Mouse (Mus musculus): ENCODE measurements around the gene Sqor. TPM values are rescaled to one million over a fixed set of nuclear protein-coding genes. Genes with fewer than 3 reads are reported as not detected.

Gene Sqor
- 10 to 100 TPM; 10.4 to 11.4 TPM for total RNA-seq (2021)
- long read RNA-seq, experiment 1, transcript Sqor-201 (10 exons, 1,804 nt): major isoform, 9 of 10 reads
- long read RNA-seq, experiment 1, partial matches to known transcripts: 0 of 10 reads
- long read RNA-seq, experiment 1, other reads (novel, unspliced or antisense): 1 of 10 reads
- long read RNA-seq, experiment 2, transcript Sqor-201 (10 exons, 1,804 nt): major isoform, 7 of 12 reads
- long read RNA-seq, experiment 2, partial matches to known transcripts: 2 of 12 reads
- long read RNA-seq, experiment 2, other reads (novel, unspliced or antisense): 3 of 12 reads

DNA sequence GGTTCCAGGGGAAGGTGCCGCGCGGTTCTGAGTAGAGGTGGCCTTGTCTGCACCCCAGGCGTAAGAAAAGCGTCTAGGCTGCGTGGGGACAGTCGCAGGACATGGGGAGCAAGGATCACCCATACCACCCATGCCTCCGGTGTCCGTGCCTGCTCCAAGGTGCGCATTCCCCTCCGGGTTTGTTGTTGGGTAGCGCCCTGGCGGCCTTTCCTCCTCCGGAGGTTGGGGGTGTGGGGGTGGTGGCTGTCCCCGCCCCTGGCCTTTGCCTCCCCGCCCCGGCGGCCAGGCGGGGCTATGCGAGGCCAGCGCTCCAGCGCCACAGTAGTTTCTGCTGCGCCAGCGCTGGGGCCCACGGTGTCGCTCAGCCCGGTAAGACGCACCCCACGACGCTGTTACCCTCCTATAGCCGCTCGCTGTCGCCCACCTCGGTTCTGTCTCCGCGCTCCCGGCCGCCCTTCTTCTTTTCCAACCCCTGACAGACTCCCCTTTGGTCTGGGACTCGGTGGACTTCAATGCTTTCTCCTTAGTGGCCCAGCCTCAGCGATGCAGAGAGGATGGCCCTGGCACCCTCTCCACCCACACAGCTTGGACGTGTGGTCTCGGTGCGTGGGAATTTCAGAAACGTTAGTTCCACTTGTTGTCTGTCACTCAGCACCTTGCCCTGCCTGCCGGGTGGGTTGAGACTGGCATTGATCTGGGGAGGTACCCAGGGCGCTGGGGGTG, at the start of gene Sqor:
Gene Sqor, plus strand, starts transcription at position 167 of the 723 bp plus-strand sequence.
- DNase-seq (ENCODE audit: low spot score in 2 of 2): peak; percentile 44 to 66

DNA sequence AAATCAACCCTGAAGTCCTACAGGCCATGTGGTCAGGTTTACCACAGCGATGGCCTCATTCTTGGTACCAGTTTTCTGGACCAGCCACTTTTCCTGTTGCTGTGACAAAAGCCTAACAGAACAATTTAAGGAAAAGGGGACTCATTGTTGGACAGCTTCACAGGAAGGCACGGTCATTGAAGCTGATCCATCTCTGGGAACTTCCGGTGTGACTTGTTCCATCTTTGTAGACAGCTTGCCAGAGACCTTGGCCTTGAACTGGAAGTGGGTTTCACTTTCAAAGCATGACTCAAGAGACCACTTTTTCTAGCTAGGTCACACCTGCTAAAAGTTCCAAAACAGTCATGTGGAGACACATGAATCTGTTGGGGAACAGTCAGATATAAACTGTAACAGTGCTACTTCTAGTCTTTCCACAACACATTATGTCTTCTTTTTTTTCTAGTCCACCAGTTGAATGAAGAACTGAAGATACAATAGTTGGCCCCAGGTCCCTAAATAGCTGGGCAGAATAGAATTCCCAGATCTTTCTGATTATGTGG, 48.7 kb upstream of the Sqor start:
- DNase-seq (ENCODE audit: low spot score in 2 of 2): no peak

GRCm38 (mm10) chr2:122719232-122719631, 45.8 kb upstream of the Sqor start:
- no peak for DNase-seq (ENCODE audit: low spot score in 2 of 2)

DNA sequence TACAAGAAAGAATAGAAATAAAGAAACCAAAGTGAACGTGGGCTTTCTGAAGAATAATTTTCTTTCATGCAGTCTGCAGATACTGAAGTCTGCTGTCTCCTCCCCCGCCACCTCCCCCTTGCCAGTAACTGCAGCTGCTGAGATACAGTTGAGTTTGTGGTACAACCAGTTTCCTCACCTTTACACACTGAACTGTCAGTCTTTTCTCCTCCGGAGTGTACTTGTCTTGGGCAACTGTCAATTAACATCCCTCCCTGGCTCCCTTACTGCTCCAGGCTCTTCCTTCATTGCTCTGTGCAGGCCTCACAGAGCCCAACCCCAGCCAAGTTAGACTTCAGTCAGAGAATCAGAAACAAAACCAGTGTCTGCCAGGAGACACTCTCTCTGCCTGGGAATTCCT, 44.5 kb upstream of the Sqor start:
- DNase-seq (ENCODE audit: low spot score in 2 of 2): no peak

GRCm38 (mm10) chr2:122725604-122726003, 39.4 kb upstream of the Sqor start:
- peak in 1 of 2 experiments; percentile 24 for DNase-seq (ENCODE audit: low spot score in 2 of 2)

DNA sequence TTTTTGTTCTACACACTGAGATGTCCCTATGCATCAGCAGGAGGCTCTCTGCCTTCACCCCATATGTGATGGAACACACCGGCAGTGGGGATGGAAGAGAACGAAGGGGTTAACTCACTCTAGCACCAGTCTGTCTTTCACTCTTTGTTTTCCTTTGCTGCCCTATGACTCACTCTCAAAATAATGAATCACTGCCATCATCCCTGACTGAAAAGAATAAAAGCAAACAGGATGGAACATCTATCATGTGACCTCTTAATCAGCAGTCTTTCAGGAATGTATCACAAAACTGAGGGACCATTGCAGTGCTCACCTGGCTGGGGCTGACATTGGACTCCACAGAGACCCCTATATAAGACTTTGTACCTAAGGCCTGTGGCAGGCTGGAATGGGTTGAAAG, 33.6 kb upstream of the Sqor start:
- DNase-seq (ENCODE audit: low spot score in 2 of 2): no peak

DNA sequence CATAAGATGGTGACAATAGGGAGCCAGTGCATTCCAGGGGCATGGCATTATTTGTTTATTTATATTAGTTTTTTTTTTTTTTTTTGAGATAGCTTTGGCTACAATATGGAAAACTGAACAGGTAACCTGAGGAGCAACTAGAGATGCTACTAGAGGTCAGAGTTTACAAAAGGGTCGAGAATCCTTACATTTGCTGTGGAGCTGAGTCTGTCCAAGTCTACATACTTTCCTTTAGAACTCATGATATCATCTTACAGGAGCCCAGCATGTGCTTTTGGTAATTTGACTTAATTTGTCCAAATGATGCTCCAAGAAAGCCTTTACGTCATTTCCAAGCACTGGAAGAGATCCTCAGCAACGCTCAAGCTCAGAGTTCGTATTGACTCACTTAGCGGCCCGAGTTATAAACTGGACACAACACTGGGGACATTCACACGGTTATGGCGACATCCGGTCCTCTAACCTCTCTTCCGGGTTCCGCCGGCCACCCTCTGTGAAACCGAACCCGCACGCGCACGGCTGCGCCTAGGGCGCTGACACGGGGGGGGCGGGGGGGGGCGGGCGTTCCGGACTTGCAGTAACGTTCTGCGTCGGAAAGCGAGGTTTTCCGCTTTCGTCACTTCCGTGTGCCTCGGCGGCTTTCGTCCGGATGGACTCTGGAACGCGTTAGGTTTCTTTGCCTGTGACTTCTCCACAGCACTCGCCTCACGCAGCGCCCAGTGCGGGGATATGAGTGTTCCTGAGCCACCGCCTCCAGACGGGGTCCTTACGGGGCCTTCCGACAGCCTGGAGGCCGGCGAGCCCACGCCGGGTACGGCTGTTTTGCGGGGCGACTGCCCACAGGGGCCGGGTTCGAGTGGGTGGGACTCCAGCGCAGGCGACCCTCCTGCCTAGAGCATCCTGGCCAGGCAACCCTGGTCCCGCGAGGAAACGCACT, 26.9 kb upstream of the Sqor start, which contains the start of gene Bloc1s6:
Gene Bloc1s6, plus strand, starts transcription at position 610 of the 937 bp plus-strand sequence.
- peak; percentile 65 to 89 for DNase-seq (ENCODE audit: low spot score in 2 of 2)

- DNase-seq (ENCODE audit: low spot score in 2 of 2): no peak
Measured at GRCm38 (mm10) chr2:122739023-122739422, 26.0 kb upstream of the Sqor start.

DNA sequence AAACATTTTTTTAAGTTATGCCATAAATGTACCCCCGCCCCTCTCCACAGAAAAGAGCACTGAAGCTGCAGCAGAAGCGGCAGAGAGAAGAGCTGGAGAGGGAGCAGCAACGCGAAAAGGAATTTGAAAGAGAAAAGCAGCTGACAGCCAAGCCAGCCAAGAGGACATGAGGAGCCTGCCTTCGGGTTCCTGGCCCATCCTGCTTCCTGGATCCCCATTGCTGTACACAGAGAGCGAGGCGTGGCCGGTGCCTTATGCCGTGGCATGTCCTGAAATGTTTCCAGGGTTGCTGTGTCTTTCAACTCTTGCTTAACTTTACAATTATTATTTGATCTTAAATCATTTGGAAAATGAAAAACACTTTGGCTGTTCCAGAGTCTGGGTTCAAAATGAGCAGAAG, 18.6 kb upstream of the Sqor start:
- no peak for DNase-seq (ENCODE audit: low spot score in 2 of 2)

- DNase-seq (ENCODE audit: low spot score in 2 of 2): peak in 1 of 2 experiments; percentile 24
Measured at GRCm38 (mm10) chr2:122753739-122754343, 11.2 kb upstream of the Sqor start.

- DNase-seq (ENCODE audit: low spot score in 2 of 2): no peak
Measured at GRCm38 (mm10) chr2:122759791-122760190, 5.2 kb upstream of the Sqor start.

GRCm38 (mm10) chr2:122762991-122763390, 2.0 kb upstream of the Sqor start:
- DNase-seq (ENCODE audit: low spot score in 2 of 2): no peak

- DNase-seq (ENCODE audit: low spot score in 2 of 2): no peak
Measured at GRCm38 (mm10) chr2:122764526-122764925, 511 bp upstream of the Sqor start.

DNA sequence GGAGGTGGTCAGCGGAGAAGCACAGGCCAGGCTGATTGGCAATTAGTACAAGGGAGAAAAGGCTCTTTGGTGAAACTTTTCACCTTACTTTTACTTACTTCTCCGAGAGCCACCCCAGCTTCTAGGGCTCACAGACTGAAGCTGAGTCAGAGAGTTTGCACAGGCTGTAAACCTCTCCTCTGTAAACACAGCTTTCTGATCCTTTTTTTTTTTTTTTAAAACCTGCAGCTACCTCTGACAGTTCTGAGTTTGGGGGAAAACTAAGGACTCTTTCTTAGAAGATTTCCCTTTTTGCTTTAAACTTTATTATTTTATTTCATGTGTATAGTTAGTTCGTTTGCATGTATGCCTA, 733 bp downstream of the Sqor start:
- no peak for DNase-seq (ENCODE audit: low spot score in 2 of 2)

- DNase-seq (ENCODE audit: low spot score in 2 of 2): no peak
Measured at GRCm38 (mm10) chr2:122771002-122771401, 6.0 kb downstream of the Sqor start.

DNA sequence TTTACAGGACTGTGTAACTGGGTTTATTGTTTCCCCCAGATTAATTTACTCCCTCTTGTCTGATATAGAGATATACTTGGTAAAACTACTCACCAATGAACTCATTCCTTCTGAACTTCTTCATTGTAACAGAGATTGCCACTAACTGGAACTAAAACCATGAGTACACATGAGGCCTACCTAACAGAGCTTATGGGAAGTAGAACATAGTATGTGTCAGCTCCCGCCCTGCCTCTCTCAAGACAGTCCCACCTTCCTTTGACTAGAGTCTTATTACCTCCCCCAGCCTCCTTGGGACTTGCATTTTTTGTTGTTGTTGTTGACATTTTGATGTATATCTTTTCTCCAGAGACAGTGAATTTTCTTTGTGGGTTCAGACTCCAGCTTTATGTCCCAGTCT, 7.9 kb downstream of the Sqor start:
- DNase-seq (ENCODE audit: low spot score in 2 of 2): no peak

- no peak for DNase-seq (ENCODE audit: low spot score in 2 of 2)
Measured at GRCm38 (mm10) chr2:122775491-122775890, 10.5 kb downstream of the Sqor start.

GRCm38 (mm10) chr2:122776823-122777222, 11.8 kb downstream of the Sqor start:
- DNase-seq (ENCODE audit: low spot score in 2 of 2): no peak

- DNase-seq (ENCODE audit: low spot score in 2 of 2): no peak
Measured at GRCm38 (mm10) chr2:122779967-122780366, 14.9 kb downstream of the Sqor start.

DNA sequence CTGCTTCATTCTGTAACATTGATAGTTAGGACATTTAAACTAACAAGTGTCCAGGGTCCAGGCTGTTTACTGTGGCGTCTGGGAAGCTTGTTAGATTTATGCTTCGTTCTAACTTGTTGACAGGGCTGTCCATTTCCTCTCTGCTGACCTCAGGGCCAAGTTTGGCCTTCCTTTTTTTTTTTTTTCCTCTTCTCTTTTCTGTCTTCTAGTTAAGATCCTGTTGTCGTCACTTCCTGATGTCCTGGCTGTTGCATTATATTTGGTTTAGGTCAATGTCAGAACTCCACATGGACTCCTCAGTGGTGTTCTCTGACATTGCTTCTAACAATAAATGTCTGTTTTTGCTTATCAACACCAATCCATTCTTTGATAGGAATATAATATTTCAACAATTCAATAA, 15.4 kb downstream of the Sqor start:
- DNase-seq (ENCODE audit: low spot score in 2 of 2): no peak
